Mouse (Mus musculus): ENCODE results near the gene Prrg2.
A peak's percentile ranks its signal among the peaks of the same experiment; 100 is the strongest.

Prrg2 gene

DNA sequence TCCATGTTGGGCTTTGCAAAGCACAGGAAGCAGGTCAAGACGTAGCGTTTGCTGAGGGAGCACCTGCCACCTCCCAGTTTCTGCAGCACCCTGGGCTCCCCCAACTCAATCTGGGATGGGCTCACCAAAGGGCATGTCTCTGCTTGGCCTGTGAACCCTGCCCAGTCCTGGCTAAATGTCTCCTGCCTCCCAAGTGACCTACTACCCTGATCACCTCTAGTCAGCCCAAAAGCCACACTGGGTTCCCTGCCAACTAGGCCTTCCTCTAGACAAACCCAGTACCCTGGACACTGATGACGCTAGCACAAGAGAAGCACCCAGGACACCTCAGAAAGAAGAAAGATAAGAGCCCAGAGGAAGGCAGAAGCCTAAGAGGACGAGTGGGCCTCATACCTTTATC is 49.7 kb downstream of the Prrg2 start:
- DNase-seq (ENCODE audit: inconsistent age in 2 of 2, low spot score in 1 of 2) = peak in 1 of 2 experiments; percentile 54

DNA sequence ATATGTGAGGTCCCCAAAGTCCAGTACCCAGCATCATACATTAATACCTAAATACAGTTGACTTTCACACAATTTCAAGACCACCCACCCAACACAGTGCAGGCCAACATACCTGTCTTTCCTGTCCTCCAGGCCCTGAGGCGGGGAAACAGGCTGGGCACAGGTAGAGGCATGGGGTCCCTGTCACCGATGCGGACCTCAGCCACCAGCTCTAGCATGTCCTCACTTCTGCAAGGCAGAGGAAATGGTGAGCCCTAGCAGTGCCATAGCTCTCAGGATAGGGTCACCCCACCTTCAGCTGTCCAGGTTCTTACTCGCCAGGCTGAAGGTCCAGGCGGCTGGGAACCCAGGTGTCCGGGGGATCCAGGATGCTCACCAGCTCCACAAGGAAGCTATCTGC is 50.5 kb downstream of the Prrg2 start:
- DNase-seq (ENCODE audit: inconsistent age in 2 of 2, low spot score in 1 of 2) = no peak

DNA sequence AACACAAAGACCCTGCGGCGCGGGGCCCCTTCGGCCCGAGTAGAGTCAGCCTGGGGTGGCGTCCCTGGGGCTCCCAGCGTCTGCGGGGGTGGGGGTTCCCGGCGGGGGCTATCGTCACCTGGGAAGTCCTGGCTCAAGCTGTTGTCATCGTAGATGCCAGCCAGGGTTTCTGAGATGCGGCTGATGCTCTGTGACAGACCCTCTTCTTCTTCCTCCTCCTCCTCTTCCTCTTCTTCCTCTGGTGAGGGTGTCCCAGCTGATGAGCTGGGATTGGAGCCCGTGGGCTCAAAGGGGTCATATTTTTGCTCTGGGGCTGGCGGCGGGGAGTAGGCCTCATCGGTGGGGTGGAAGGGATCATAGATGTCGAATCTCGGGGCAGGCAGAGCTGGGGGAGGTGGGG is 54.1 kb downstream of the Prrg2 start:
- no peak for DNase-seq (ENCODE audit: inconsistent age in 2 of 2, low spot score in 1 of 2)

DNA sequence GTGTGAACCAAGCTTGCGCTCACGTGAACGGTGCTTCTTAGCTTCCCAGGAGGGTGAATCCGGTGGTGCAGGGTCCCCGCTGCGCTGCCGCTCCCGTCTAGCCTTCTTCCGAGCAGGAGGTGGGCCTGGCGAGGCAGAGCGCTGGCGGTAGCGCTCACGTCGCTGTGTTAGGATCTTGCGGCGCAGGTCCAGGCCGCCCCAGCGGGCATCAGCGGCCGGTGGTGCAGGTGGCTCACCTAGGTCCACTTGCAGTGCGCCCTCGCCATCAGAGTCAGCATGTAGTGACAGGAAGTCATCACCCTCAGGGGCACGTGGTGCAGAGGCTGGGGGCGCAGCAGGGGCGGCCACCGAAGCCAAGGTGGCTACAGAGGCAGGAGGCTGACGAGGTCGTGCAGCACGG is 54.6 kb downstream of the Prrg2 start:
- no peak for DNase-seq (ENCODE audit: inconsistent age in 2 of 2, low spot score in 1 of 2)

DNA sequence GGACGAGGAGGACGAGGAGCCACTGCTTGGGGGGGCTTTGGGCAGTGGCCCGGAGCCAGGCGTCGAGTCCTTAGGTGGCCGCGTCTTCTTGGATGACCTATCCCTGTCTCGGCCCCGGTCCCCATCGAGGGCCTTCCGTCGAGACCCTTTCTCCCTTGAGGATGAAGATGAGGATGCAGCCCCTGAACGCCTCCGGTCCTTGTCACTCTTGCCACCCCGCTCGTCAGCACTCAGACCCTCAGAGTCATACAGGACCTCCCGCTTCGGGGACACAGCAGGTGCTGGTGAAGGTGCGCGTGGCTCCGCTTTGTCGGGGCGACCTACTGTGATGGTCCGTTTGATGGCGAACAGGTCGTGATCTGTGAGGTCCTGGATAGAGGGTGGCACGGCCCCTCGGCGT is 55.3 kb downstream of the Prrg2 start:
- DNase-seq (ENCODE audit: inconsistent age in 2 of 2, low spot score in 1 of 2) = no peak

DNA sequence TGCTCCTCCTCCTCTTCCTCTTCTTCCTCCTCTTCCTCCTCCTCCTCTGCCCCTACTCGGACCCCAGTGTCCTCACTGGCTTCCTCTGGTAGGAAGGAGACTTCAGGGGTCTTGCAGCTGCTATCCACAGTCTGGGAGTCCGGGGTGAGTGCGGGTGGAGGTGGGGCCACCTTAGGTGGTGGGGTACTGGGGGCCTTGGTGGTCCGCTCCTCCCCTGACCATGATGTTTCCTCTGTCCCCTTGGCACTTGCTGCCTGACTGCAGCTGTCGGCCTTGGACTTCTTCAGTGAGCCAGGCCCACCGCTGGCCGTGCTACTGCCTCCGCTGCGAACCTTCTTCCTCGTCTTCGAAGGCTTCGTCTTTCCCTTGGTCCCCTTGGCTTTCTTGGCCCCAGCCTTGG is 56.0 kb downstream of the Prrg2 start:
- no peak for DNase-seq (ENCODE audit: inconsistent age in 2 of 2, low spot score in 1 of 2)

DNA sequence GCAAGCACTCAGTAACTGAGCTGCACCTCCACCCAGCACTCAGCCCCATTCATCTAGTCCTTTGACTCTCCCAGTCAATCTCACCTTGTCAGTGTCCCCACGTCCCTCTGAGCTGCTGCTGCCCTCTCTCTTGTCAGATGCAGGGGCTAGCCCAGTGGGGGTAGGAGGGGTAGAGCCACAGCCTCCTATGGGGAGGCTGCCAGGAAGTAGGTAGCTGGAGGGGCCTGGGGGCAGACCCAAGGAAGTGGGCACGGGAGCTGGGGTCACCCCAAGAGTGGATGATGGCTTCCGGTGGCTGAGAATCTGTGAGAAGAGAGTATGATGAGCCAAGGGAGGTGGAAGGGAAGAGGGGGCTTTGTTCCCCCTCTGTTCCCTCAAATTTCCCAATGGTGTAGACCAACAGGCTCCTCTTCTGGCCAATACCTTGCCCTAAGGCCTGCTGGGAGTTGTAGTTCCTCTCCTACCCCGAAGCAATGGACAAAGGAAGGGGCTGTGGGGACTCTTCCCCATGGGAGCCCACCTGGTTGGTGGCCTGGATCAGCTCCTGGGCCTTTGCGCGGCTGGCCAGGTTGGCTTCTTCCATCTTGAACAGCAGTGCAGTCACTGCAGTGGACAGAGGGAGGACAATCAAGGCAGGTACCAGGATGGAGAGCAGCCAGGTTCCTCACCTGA is 57.0 kb downstream of the Prrg2 start:
- DNase-seq (ENCODE audit: inconsistent age in 2 of 2, low spot score in 1 of 2) = no peak

DNA sequence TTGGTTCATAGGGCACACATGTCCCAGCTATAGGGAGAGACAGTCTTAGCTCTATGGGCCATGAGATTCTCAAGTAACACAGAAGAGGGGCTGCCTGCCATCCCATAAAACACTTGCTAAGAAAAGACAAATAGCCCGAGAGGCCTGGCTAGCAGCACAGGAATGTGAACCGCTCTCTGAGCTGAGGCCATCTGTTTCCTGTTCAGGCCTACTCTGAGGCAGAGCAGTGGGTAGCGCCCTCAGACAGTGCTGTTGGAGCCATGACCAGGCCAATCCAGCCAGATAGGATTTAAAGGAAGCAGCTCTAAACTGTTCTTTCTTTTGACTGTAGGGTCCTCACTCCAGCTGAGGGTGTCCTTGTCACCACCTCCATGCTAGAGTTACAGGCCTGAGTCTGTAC is 57.9 kb downstream of the Prrg2 start:
- DNase-seq (ENCODE audit: inconsistent age in 2 of 2, low spot score in 1 of 2) = no peak
